Mouse (Mus musculus): ENCODE measurements around the gene Mbnl2.

The Mbnl2 gene

DNA sequence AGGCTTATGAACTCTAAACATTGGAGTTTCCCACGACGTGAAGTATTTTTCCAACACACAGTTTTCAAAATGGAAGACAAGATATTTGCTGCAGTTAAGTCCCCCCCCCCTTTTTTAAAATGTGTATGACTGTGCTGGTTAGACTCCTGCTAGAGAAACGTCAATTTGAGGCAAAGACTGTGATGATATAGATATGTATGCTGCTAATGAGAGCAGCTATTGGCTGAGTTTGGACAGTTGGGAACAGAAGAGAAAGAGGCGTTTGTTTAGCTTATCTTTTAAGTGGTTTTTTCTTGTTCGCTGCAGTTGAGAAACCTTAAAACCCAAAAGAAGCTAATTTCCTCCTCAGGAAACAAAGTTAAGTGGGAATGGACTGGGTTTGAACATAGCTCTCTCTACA, 106.7 kb downstream of the Mbnl2 start:
- DNase-seq (ENCODE audit: low spot score in 2 of 2), result no peak

DNA sequence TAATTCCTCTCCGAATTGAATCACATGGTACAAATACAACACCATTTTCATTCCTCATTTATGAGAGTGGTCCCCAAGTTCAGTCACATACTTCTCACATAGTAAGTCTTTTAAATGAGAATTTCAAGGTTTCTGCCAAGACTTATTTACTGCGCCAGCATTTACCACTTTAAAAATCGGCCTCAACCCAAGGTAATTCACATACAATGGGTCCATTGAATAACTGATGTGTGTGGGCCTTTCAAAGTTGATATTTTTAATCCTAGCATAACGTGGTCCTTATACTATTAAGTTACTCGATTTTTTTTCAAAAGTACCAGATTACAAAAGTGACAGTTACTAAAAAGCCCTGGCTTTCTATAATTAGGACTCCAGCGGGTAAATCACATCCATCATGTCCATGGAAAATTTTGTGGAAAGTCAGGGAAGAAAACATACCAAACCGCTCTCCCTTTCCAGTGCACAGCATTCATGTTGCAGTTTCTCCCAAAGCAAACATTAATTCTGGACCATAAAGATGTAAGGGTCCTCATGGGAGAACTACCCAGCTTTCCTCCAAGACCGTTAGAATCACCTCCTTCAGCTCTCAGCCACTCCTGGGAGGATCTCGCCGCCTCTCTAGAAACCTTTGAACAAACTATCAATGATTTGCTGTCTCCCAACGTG, 107.8 kb downstream of the Mbnl2 start:
- DNase-seq (ENCODE audit: low spot score in 2 of 2), result no peak

DNA sequence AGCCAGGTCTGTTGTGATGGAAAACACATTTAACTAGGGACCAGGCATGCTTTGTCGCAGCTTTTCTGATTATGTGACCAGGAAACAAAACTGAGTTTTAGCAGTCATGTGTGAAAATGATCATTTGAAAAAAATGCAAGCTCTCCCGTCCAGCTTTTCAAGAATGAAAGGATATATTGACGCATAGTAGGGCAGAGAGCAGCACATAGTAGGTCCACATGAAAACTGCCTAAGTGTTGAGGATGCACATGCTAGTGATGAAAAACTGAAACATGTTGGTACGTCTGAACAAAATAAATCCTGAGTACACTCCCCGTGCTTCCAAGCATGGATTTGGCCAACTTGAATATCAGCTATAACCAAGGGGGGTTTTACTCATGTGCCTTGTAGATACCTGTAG, 109.1 kb downstream of the Mbnl2 start:
- DNase-seq (ENCODE audit: low spot score in 2 of 2), result no peak

- DNase-seq (ENCODE audit: low spot score in 2 of 2), result no peak
These were observed 111.8 kb downstream of the Mbnl2 start for GRCm38 (mm10) chr14:120387293-120387692.

DNA sequence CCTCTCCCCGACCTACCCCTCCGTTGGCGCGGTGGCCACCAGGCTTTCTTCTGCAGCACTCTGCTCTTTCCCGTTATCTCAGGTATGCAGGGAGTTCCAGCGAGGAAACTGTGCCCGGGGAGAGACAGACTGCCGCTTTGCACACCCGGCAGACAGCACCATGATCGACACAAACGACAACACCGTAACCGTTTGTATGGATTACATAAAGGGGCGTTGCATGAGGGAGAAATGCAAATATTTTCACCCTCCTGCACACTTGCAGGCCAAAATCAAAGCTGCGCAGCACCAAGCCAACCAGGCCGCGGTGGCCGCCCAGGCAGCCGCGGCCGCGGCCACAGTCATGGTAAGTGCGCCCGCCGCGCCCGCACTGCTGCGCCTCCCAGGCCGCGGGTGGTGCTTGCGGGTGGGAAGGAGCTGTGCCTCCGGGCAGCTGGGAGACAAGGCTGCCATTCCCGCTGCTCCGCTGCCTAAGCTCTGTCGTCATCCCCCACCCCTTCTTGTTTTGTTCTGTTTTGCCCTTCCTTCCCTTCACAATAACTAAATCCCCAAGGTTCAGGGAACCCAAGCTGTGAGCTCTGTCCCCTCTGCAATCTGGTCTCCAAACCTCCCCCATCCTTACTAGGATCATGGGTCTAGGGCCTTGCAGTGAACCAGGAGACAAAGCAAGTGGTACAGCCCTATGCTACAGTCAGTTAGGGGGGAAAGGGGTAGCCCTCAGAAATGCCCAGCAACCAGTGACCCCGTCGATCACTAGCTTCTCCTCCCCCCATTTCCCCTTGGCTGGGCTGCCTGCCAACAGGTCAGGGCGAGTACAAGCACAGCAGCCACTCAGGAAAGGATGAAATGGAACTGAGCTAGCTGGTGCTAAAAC, 113.6 kb downstream of the Mbnl2 start:
- DNase-seq (ENCODE audit: low spot score in 2 of 2), result no peak

- DNase-seq (ENCODE audit: low spot score in 2 of 2), result no peak
These were observed 114.9 kb downstream of the Mbnl2 start for GRCm38 (mm10) chr14:120390231-120390944.

GRCm38 (mm10) chr14:120391701-120392100, 116.2 kb downstream of the Mbnl2 start:
- DNase-seq (ENCODE audit: low spot score in 2 of 2), result no peak

DNA sequence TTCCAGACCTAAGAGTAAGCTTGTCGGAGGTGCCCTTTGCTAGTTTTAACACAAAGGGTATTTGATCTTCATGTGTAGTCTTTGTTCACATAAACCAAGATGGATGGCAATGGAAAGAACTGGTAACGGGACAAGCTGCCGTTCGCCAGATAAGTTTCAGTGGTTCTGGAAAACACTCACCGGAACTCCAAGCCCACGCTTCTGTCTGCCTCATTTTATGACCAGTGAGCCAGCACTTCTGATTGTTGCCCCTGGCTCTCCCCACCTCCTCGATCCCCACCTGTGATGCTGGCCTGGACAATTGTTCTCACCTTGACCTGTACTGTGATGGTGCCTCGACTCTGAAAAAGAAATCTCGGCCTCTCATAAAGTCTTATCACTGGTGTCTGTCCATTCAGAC, 117.0 kb downstream of the Mbnl2 start:
- DNase-seq (ENCODE audit: low spot score in 2 of 2), result no peak

DNA sequence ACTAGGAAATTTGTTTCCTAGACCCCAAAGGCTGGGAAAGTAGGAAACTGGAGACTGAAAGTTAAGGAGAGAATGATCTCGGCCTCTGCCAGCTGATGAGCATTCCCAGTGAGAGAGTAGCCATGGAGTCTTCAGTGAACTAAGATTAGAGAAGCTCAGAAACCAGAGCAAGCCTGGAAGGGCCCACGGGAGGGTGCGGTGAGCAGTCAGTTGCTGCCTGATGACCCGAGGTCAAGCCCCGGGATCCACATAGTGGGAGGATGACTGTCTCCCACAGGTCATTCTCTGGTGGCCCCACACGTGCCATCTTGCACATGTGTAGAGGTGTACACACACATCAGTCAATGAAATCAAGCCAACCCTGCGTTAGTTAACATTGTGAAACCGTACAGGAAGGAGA, 118.0 kb downstream of the Mbnl2 start:
- no peak for DNase-seq (ENCODE audit: low spot score in 2 of 2)

GRCm38 (mm10) chr14:120394216-120394615, 118.7 kb downstream of the Mbnl2 start:
- no peak for DNase-seq (ENCODE audit: low spot score in 2 of 2)

DNA sequence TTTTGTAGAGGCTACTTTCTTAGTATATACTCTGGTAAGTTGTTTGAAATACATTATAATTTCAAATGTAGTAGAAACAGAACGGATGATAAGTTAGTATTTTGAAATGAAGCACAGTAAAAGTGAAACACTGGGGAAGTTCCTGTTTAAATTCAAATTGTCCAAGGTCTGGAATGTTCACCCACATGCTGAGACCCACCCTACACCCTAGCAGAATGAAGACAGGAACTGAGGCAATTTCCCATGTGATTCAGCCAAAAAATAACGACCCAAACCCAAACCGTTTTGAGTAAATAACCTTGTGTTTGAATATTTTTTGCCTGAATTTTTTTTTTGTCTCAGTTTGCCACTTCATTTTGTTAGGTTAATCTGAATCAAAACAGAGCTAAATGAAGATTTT, 119.4 kb downstream of the Mbnl2 start:
- DNase-seq (ENCODE audit: low spot score in 2 of 2), result no peak

- DNase-seq (ENCODE audit: low spot score in 2 of 2), result no peak
These were observed 120.0 kb downstream of the Mbnl2 start for GRCm38 (mm10) chr14:120395501-120395900.

GRCm38 (mm10) chr14:120397871-120398647, 122.6 kb downstream of the Mbnl2 start:
- DNase-seq (ENCODE audit: low spot score in 2 of 2), result peak; percentile 17 to 71

- DNase-seq (ENCODE audit: low spot score in 2 of 2), result no peak
These were observed 124.1 kb downstream of the Mbnl2 start for GRCm38 (mm10) chr14:120399614-120400013.

DNA sequence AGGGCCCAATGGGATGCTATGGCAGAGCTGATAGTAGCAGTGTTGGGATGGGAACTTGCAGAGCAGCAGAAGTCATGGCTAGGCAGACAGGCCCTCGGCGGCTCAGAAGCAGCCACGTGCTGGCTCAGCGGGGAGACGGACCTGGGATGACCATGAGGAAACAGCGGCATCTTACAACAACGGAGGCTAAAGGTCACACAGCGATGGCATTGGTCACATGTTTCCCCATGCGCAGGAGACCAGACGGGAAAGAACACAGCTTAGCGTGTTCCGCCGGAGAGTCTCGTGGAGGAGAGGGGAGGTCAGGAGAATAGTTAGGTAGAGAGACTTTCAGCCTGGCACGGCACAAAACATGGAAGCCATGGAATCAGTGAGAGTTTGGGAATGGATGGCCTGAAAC, 125.7 kb downstream of the Mbnl2 start:
- no peak for DNase-seq (ENCODE audit: low spot score in 2 of 2)

DNA sequence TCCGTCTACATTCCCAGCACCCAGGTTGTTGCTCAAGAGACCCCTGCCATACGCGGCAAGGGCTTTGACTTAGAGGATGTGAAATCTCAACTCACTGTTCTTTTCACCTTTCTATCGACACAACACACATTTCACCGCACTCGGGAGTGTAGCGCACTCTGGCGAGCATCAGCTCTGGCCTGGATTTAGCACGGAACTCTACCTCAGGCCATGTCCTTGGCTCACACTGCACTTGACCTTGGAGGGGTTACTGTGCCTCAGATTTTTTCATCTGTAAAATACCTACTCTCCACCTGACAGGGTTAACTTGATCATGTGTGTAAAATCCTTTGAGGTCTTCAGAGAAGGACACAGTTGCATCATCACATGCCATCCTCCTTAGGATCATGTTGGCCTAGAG, 127.2 kb downstream of the Mbnl2 start:
- DNase-seq (ENCODE audit: low spot score in 2 of 2), result no peak

GRCm38 (mm10) chr14:120404364-120404763, 128.9 kb downstream of the Mbnl2 start:
- no peak for DNase-seq (ENCODE audit: low spot score in 2 of 2)

DNA sequence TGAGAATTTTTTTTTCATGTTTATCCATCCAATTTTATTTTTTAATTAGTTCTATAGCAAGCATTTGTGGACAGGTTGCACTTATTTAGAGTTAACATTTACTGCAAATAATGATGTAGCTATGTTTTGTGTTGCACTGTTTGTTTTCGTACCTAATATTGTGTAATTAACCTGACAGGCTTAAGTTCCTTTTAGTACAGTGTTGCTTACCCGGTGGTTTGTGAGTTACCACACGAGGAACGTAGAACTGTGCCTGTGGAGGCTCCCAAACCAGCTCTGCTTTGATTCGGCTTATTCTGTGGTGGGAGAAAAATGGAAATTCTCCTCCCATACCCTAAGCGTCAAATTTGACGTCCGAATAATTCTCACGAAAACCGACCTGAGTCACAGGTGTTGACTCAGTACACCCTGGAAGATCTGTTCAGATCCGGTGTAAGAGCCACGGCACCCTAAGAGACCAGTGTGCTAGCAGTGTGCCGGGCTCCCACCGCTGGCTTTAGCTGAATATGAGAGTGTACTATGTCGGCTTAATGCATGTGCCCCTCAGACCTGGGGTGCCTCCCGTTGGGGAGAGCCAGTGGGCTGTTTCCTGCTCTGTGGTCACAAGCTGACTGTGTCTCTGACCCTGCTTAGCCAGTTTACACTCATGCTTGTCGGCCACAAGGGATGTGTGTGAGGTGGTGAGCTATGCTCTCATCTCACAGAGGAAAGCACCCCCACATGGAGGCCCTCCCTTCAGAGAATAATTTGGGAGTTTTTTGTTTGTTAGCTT, 129.5 kb downstream of the Mbnl2 start:
- peak; percentile 15 to 31 for DNase-seq (ENCODE audit: low spot score in 2 of 2)

DNA sequence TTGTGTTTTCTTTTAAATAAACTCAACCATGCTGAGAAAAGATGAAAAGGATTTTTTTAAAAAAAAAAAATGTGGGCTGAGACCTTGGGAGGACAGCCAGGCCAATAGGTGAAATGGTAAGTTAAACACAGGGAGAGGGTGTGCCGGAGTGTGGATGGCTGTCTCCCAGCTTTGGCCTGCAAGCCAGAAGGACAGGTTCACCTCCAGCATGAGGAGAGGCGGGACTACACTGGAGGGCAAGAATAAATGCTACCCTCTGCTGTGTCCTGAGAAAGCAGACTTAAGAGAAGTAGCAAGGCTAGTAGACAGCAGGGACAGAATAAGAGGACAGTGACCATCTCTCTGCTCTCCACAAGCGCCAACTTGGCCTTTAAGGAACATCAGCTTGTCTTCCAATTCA, 130.1 kb downstream of the Mbnl2 start:
- no peak for DNase-seq (ENCODE audit: low spot score in 2 of 2)

DNA sequence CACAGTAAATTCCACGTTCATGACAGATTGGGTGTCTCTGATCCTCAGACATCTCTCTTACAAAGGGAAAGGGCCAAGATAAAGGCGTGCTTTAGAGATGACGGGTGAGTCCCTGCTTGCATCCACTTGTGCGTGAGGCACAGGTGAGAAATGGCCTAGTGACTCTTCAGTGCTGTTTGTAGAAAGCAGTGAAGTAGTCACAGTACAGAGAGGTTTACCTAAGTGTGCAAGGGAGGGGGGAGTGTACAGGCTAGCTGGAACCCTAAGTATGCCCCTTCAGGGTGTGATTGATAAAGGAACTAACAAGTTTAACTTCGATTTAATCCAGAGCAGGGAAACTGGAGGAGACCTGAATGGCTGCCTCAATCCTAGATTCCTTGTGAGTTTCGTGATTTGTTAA, 130.8 kb downstream of the Mbnl2 start:
- no peak for DNase-seq (ENCODE audit: low spot score in 2 of 2)

- DNase-seq (ENCODE audit: low spot score in 2 of 2), result peak in 1 of 2 experiments; percentile 65
These were observed 131.4 kb downstream of the Mbnl2 start for GRCm38 (mm10) chr14:120406820-120407219.

Measured in spleen, postnatal 10 days (tissue).